Mouse (Mus musculus) intestine, postnatal 0 days (tissue): ENCODE data around the gene Sf3b3. TPM values are rescaled to one million over a fixed set of nuclear protein-coding genes. Genes with fewer than 3 reads are reported as not detected.

Experiments
- ATAC-seq: fragments of 200-750 bp; cut with Nextera tagmentation; 2 replicates; pipeline ENCODE4 v1.8.0; 2017; ENCODE audit warnings: mild to moderate bottlenecking, moderate TSS enrichment, moderate library complexity
- H3K27ac ChIP-seq: fragments of 300-500 bp; sonication (generic); 2 replicates; pipeline ENCODE4 v1.5.1; 2014; ENCODE audit warnings: mild to moderate bottlenecking, low read depth, low read length, moderate library complexity
- H3K27me3 ChIP-seq: fragments of 300-500 bp; sonication (generic); replicated peaks from 2 replicates; pipeline ENCODE4 v1.6.1; 2014; ENCODE audit warnings: low read length, mixed read lengths; ENCODE audit not compliant: control insufficient read depth, insufficient read depth
- H3K36me3 ChIP-seq: fragments of 300-500 bp; sonication (generic); 2 replicates; pipeline ENCODE4 v1.6.1; 2014; ENCODE audit warnings: mild to moderate bottlenecking, moderate library complexity; ENCODE audit not compliant: control insufficient read depth, insufficient read depth
- H3K4me1 ChIP-seq: fragments of 300-500 bp; sonication (generic); replicated peaks from 2 replicates; pipeline ENCODE4 v1.6.1; 2014; ENCODE audit warnings: antibody characterized with exemption, low read length, mixed read lengths; ENCODE audit not compliant: control insufficient read depth, insufficient read depth
- H3K4me2 ChIP-seq: fragments of 300-500 bp; sonication (generic); replicated peaks from 2 replicates; pipeline ENCODE4 v1.6.1; 2014; ENCODE audit warnings: low read depth, mild to moderate bottlenecking, moderate library complexity
- H3K4me3 ChIP-seq: fragments of 300-500 bp; sonication (generic); 2 replicates; pipeline ENCODE4 v1.5.1; 2014; ENCODE audit warnings: low read depth, low read length
- H3K9ac ChIP-seq: fragments of 300-500 bp; sonication (generic); 2 replicates; pipeline ENCODE4 v1.6.1; 2014; ENCODE audit warnings: mild to moderate bottlenecking, low read depth, low read length
- H3K9me3 ChIP-seq: fragments of 300-500 bp; sonication (generic); 2 replicates; pipeline ENCODE4 v1.6.1; 2016; ENCODE audit warnings: mixed run types; ENCODE audit not compliant: control insufficient read depth
- CTCF ChIP-seq: sonication (generic); IDR thresholded peaks from 2 replicates; pipeline ENCODE4 v1.5.1; 2016; ENCODE audit warnings: low read depth, mild to moderate bottlenecking, control low read depth, antibody characterized with exemption, moderate library complexity
- WGBS: fragments of 180-500 bp; shearing (Covaris S2); extraction: QIAGEN DNeasy Blood & Tissue Kit; methylation state at CpG from one replicate; pipeline ENCODE4 v1.1.7; 2014; 5-methylcytosine and 5-hydroxymethylcytosine counted together
- polyA plus RNA-seq: library from polyadenylated mRNA; unstranded; fragments of >200 nt; fragmentation: Nextera tagmentation; extraction: Ambion mirVana; gene quantifications from 2 replicates; pipeline ENCODE4 v1.2.1, GENCODE M21; 2015

Sf3b3 gene
- polyA plus RNA-seq, 1 experiment from 2014 or later: 29.7 TPM

DNA sequence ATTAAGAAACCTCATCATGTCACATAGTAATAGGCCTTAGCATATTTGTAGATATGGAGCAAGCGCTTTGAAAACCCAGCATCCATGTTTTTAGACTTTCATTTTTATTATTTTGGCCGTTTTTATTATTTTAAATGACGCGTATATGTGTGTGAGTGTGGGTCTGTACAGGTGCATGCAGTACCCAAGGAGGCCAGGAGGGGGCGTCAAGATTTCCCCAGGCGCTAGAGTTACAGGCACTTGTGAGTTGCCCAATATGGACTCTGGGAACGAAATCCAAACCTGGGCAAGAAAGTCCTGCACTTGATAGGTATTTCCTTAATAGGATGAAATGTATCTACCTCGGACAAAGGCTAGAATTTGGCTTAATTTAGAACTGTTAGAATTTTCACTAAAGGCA, 71.3 kb downstream of the Sf3b3 start:
- Histone ChIP-seq H3K9me3 (no peaks in the 10 kb centered on the region), H3K4me3 (no peak overlapping the region), H3K4me2 (no peak overlapping the region), H3K36me3 (no peaks in the 10 kb centered on the region), H3K4me1 (no peaks in the 10 kb centered on the region), H3K9ac (no peak overlapping the region), H3K27ac (no peak overlapping the region), H3K27me3 (no peaks in the 10 kb centered on the region)
- ATAC-seq: no peak
- 77% methylated on average over 8 of the region's 8 CpGs for WGBS
- peak; percentile 63 for TF ChIP-seq CTCF

DNA sequence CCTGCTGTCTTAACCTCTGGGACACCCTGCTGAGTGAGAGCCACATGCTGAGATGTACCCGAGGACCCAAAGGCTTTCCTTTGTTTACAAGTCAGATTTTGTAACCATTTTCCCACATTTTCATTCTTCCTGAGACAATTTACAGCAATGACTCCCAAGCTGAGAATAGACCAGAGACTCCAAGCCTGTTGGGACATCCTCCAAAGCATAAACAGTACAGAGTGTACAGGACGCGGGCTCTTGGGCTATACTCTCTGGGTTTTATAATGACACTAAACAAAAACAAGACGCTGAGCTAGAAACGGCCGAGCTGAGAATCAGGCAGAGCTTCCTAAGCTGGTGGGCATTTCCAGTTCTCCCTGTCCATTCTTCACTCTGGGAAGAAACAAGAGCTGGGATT, 71.9 kb downstream of the Sf3b3 start:
- no peaks in the 10 kb centered on the region for H3K4me1 ChIP-seq
- 74% methylated on average over 6 of the region's 6 CpGs for WGBS
- H3K4me2 ChIP-seq: no peak overlapping the region
- TF ChIP-seq CTCF: no peak
- H3K9me3 ChIP-seq: no peaks in the 10 kb centered on the region
- ATAC-seq: no peak
- no peaks in the 10 kb centered on the region for H3K27me3 ChIP-seq
- H3K36me3 ChIP-seq: no peaks in the 10 kb centered on the region
- H3K9ac ChIP-seq: no peak overlapping the region
- no peak overlapping the region for H3K27ac ChIP-seq
- no peak overlapping the region for H3K4me3 ChIP-seq

DNA sequence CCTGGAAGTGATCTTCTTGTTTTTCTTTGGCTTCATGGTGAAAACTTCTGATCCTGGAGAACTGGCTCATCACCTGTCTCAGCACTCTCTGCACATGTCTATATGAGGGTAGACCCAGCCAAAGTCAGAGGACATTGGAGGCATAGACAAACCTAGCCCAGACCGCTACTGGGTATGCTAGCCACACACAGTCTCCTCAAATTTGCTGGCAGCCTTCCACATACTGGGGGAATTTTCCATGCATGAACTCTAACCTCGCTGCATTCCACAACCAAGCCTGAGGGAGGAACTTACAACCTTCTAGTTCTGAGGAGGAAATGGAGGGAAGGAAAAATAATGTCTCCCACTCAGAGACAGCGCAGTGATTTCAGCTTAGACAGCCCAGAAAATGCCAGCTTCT, 72.5 kb downstream of the Sf3b3 start:
- no peak for TF ChIP-seq CTCF
- H3K9ac ChIP-seq: no peak overlapping the region
- ATAC-seq: no peak
- no peak overlapping the region for H3K27ac ChIP-seq
- H3K4me2 ChIP-seq: no peak overlapping the region
- H3K4me3 ChIP-seq: no peak overlapping the region
- WGBS: 72% methylated on average over 3 of the region's 3 CpGs
- no peaks in the 10 kb centered on the region for H3K4me1 ChIP-seq
- no peaks in the 10 kb centered on the region for H3K36me3 ChIP-seq
- no peaks in the 10 kb centered on the region for H3K9me3 ChIP-seq
- no peaks in the 10 kb centered on the region for H3K27me3 ChIP-seq

DNA sequence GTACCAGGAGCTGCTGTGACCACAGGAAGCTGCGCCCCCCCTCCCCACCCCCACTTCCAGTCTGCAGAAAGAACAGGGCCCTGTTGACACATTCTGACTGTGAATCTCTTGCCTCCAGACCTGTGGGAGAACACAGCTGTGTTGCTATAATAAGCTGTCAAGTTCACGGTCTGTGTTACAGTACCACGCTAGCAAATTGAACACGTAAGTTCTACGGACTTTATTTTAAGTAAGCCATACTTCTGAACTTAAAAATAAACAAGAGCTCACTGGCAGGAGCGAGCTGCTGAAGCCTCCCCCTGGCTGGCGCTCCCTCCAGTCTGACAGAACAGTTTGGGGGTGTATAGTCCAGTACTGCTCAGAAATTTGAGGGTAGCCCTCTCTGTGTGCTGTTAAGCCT, 74.1 kb downstream of the Sf3b3 start:
- no peaks in the 10 kb centered on the region for H3K36me3 ChIP-seq
- no peak overlapping the region for H3K4me3 ChIP-seq
- no peaks in the 10 kb centered on the region for H3K27me3 ChIP-seq
- H3K9me3 ChIP-seq: no peaks in the 10 kb centered on the region
- H3K27ac ChIP-seq: no peak overlapping the region
- no peak overlapping the region for H3K4me2 ChIP-seq
- 61% methylated on average over 7 of the region's 7 CpGs for WGBS
- no peaks in the 10 kb centered on the region for H3K4me1 ChIP-seq
- TF ChIP-seq CTCF: no peak
- ATAC-seq: no peak
- H3K9ac ChIP-seq: no peak overlapping the region

DNA sequence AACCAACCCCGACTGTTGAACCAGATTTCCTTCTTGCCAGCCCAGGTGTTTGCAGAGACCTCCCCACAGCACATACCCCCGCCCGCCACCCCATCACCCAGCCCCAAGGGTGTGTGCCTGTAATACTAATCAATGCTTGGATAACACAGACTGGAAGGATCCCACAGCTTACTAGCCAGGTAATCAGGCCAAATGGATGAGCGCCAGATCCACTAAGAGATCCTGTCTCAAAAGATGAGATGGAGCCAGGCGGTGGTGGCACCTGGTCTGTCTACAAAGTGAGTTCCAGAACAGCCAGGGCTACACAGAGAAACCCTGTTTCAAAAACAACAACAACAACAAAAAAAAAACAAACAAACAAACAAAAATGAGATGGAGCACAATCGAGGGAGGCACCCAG, 79.3 kb downstream of the Sf3b3 start:
- Histone ChIP-seq H3K9ac (no peak overlapping the region), H3K4me1 (no peaks in the 10 kb centered on the region), H3K27ac (no peak overlapping the region), H3K4me3 (no peak overlapping the region), H3K9me3 (no peaks in the 10 kb centered on the region), H3K4me2 (no peak overlapping the region), H3K36me3 (no peaks in the 10 kb centered on the region), H3K27me3 (no peaks in the 10 kb centered on the region)
- ATAC-seq: no peak
- TF ChIP-seq CTCF: no peak
- WGBS: 60% methylated on average over 6 of the region's 6 CpGs

DNA sequence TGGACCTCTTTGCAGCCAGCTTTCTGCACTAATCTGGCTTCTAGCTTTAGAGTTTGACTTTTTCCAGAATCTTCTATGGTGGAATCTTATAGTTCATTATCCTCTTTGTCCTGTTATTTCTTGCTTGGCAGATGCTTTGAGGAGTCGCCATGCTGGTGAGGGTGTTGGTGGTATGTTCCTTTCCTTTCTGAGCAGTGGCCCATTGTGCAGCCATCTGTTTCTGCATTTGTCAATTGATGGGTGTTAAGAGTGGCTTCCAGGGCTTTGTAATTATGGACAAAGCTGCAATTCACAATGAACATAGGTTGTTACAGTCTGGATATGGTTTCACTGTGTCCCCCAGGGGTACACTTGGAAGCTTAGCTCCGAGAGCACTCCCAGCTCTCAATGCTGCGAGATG, 81.9 kb downstream of the Sf3b3 start:
- no peak for TF ChIP-seq CTCF
- no peaks in the 10 kb centered on the region for H3K4me1 ChIP-seq
- 89% methylated on average over 3 of the region's 3 CpGs for WGBS
- H3K27me3 ChIP-seq: no peaks in the 10 kb centered on the region
- no peaks in the 10 kb centered on the region for H3K36me3 ChIP-seq
- no peak overlapping the region for H3K27ac ChIP-seq
- ATAC-seq: no peak
- no peak overlapping the region for H3K9ac ChIP-seq
- no peak overlapping the region for H3K4me2 ChIP-seq
- H3K4me3 ChIP-seq: no peak overlapping the region
- H3K9me3 ChIP-seq: no peaks in the 10 kb centered on the region

DNA sequence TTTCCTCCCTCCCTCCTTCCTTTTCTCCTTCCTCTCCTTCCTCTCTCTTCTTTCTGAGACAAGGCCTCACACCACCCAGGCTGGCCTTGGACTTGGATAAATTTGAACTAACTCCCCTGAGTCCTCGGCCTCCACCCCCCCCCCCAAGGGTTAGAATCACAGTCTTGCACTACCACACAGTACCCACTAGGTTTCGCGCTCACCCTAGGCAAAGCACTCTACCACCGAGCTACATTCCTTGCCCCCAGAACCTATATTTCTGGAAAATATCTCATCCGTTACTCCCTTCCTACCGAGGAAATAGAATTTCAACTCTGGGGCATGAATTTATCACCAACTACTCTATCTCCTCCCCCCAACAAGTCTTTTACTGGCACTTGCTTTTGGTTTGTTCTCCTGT, 84.6 kb downstream of the Sf3b3 start:
- H3K4me3 ChIP-seq: no peak overlapping the region
- no peak overlapping the region for H3K4me2 ChIP-seq
- 61% methylated on average over 6 of the region's 6 CpGs for WGBS
- H3K36me3 ChIP-seq: no peaks in the 10 kb centered on the region
- no peak overlapping the region for H3K27ac ChIP-seq
- H3K9me3 ChIP-seq: no peaks in the 10 kb centered on the region
- TF ChIP-seq CTCF: peak; percentile 68
- no peaks in the 10 kb centered on the region for H3K4me1 ChIP-seq
- H3K27me3 ChIP-seq: no peaks in the 10 kb centered on the region
- no peak for ATAC-seq
- no peak overlapping the region for H3K9ac ChIP-seq
